In the genomic region with DNA sequence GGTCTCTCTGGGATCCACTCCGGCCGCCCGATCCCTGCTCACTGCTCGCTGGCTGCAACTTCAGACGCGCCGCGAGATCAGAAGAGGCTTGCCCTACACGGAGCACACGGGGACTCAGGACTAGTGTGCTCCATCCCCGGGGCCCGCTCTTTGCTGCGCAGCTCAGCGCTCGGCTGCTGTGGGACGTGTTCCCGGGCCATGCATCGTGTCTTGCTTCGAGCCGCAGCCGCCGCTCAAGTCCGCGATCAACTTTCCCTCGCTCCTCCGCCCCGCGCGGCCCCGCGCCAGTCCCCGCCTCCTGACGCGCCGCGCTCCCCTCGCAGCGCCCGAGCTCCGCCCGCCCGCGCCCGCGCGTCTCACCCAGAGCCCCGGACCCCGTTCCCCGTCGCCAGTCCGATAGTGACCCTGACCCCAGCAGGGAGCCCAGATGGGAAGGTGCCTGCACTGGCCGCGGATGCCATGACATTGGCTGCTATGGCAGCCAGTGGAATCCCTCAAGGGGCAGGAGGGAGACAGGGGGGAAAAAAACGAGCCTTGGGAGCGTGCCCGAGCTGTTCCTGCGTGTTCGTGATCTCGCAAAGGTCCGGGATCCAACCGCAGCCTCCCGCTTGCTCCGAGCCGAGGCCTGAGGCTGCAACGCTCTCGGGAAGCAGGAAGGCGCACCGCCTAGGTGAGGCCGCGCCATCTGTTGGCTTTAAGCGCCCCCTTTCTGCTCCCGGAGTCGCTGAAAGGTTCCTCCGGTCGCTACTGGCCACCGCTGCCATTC, we compare ENCODE assay signal across 8 mouse cellular contexts. TPM values are rescaled to one million over a fixed set of nuclear protein-coding genes. Genes with fewer than 3 reads are reported as not detected.
DNase-seq lines count a peak whose midpoint lies in the region; ATAC-seq and TF ChIP-seq lines count a peak whose summit lies in the region.

No protein-coding gene starts in this region.

- H3K36me3 ChIP-seq in forebrain, postnatal 0 days (ENCODE audit: insufficient read depth): no peaks in the 10 kb centered on the region
- no peaks in the 10 kb centered on the region for H3K36me3 ChIP-seq in lung, postnatal 0 days (ENCODE audit: insufficient read depth, low read length)

- peak overlapping the region; percentile 54 for H3K9ac ChIP-seq in forebrain, postnatal 0 days
- H3K9ac ChIP-seq in lung, postnatal 0 days (replicated peaks; ENCODE audit: low read depth): 0 out of 2 replicates have a peak overlapping the region, but pooled peaks have one; percentile 8

- H3K4me3 ChIP-seq in forebrain, postnatal 0 days (ENCODE audit: low read depth, low read length): peak overlapping the region; percentile 56
- peak overlapping the region; percentile 48 for H3K4me3 ChIP-seq in lung, postnatal 0 days (ENCODE audit: low read depth, low read length)

- H3K4me2 ChIP-seq in forebrain, postnatal 0 days (ENCODE audit: low read depth): peak overlapping the region; percentile 91
- peak overlapping the region; percentile 99 for H3K4me2 ChIP-seq in lung, postnatal 0 days (replicated peaks; ENCODE audit: low read depth, low read length)

- peaks cover 38% of the 10 kb centered on the region for H3K27me3 ChIP-seq in forebrain, postnatal 0 days (ENCODE audit: insufficient read depth, low read length)
- H3K27me3 ChIP-seq in lung, postnatal 0 days (replicated peaks; ENCODE audit: insufficient read depth, low read length): peaks cover 41% of the 10 kb centered on the region

- H3K4me1 ChIP-seq in forebrain, postnatal 0 days (ENCODE audit: insufficient read depth): peaks cover 3% of the 10 kb centered on the region
- H3K4me1 ChIP-seq in lung, postnatal 0 days (ENCODE audit: insufficient read depth, low read depth, low read length): peaks cover 2% of the 10 kb centered on the region; the same call in 1 of the 2 replicates

- TF ChIP-seq CTCF in forebrain, postnatal 0 days (IDR thresholded peaks at IDR 0.05; ENCODE audit: low read depth): peak; percentile 72
- TF ChIP-seq CTCF in lung, postnatal 0 days (IDR thresholded peaks at IDR 0.05): peak; percentile 63

- no peak for TF ChIP-seq EP300 in lung, postnatal 0 days (IDR thresholded peaks at IDR 0.05)

- H3K27ac ChIP-seq in forebrain, postnatal 0 days (ENCODE audit: low read depth, low read length): no peak overlapping the region
- H3K27ac ChIP-seq in lung, postnatal 0 days (ENCODE audit: low read length): no peak overlapping the region

- peak; percentile 78 for ATAC-seq in forebrain, postnatal 0 days
- ATAC-seq in lung, postnatal 0 days: peak; percentile 40; the same call in 1 of the 2 replicates

- no peaks in the 10 kb centered on the region for H3K9me3 ChIP-seq in forebrain, postnatal 0 days (ENCODE audit: low read length)
- no peaks in the 10 kb centered on the region for H3K9me3 ChIP-seq in lung, postnatal 0 days (ENCODE audit: low read length)

- DNase-seq in Muller cell, postnatal 12 days (ENCODE audit: inconsistent ontology term): peak; percentile 81
- DNase-seq in cerebellum, adult 18-20 months: peak; percentile 59 to 65
- DNase-seq in forebrain, postnatal 0 days: peak; percentile 76
- DNase-seq in heart, postnatal 4 days: peak; percentile 65
- DNase-seq in layer of hippocampus, postnatal 14 days (ENCODE audit: low spot score in 2 of 2): peak; percentile 42 to 57
- DNase-seq in lung, postnatal 0 days (ENCODE audit: low spot score): peak; percentile 23
- DNase-seq in ovary, postnatal 36 days (ENCODE audit: low spot score): peak; percentile 66
- DNase-seq in urinary bladder, postnatal 14 days (ENCODE audit: low spot score): peak; percentile 58

- 3% methylated on average over 76 of the region's 76 CpGs for WGBS in forebrain, postnatal 0 days
- WGBS in lung, postnatal 0 days: under 1% methylated on average over 65 of the region's 76 CpGs

RNA-seq across cellular contexts. Expression of a gene that starts 9.1 kb away (rescaled TPM):
- total RNA-seq in forebrain, postnatal 0 days (2014; rRNA removed): 6.2 and 13.1 TPM in 2 replicates
- 0.58 and 1.9 TPM in 2 replicates for polyA plus RNA-seq in forebrain, postnatal 0 days (2015; fragmentation: Nextera tagmentation; extraction: Ambion mirVana)
- total RNA-seq in heart, postnatal 4 days (2021): 1 to 10 TPM; 4.0 to 4.4 TPM
- total RNA-seq in layer of hippocampus, postnatal 14 days (2021): 1 to 10 TPM; 3.3 to 4.0 TPM
- polyA plus RNA-seq in lung, postnatal 0 days (2015; fragmentation: Nextera tagmentation; extraction: Ambion mirVana): 0.35 and 0.58 TPM in 2 replicates

Comparison
In these comparisons a context has a peak if more than half of its experiments do, and no peak if none do; other contexts are left out.
1. DNase-seq: peak in every context shown above with its lines; median percentile 81 in Muller cell, postnatal 12 days; 76 in forebrain, postnatal 0 days; 66 in ovary, postnatal 36 days; 65 in heart, postnatal 4 days; 62 in cerebellum, adult 18-20 months; 58 in urinary bladder, postnatal 14 days; 50 in layer of hippocampus, postnatal 14 days; 23 in lung, postnatal 0 days.